Mouse (Mus musculus) cerebellum, postnatal 10 days (tissue): ENCODE data around the gene Mettl16.

ENCODE experiments used
- DNase-seq, 2 experiments: peaks; one replicate each; pipeline ENCODE4 v3.0.0; 2021; ENCODE audit warnings: mixed read lengths in 2 of 2

The Mettl16 gene

DNA sequence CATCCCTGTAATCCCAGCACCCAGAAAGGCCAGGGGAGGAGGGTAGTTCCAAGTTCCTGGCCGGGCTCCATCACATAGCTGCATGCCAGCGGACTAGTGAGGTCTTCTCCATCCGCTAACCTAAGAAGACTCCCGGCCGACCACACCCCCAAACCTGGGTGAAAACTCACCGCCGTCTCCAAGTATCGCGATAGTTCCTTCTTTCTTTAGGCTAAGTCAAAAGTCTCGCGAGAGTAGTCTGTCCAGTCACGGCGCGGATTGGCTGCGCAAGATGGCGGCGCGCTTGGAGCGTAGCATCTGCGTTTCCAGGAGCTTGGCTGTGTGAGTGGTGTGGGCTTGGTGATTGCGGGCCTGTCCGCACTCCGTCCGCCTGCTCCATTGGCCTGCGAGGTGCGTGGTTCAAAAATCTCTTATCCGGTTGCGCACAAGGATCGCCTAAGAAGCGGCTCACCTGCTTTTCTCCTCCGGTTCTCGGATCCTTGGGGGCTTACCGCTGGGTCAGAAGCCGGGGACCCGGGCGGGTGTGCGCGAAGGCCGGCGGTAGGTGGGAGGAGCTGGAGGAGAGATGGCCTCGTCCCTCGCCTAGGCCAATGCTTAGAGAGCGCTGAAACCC is at the start of gene Mettl16:
Mettl16 (plus strand) TSS at position 236 of the 613 bp plus-strand sequence.
- peak; percentile 96 to 97 for DNase-seq

DNA sequence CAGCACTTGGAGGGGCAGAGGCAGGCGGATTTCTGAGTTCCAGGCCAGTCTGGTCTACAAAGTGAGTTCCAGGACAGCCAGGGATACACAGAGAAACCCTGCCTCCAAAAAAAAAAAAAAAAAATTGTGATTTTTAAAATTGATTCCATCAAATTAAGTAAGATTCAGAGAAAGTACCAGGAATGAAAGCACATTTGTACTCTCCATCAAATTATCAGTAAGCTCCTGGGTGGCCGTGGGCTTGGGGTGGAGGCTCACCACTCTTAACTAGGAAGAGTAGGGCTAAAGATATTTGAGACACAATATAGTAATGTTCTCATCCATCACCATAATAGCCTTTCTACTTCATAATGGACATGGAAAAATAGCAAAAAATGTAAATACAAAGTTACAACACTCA is 49.5 kb upstream of the Mettl16 start:
- DNase-seq, result no peak

- DNase-seq, result peak in 1 of 2 experiments; percentile 10
Observed at GRCm38 (mm10) chr11:74721971-74722370, 48.7 kb upstream of the Mettl16 start.

DNA sequence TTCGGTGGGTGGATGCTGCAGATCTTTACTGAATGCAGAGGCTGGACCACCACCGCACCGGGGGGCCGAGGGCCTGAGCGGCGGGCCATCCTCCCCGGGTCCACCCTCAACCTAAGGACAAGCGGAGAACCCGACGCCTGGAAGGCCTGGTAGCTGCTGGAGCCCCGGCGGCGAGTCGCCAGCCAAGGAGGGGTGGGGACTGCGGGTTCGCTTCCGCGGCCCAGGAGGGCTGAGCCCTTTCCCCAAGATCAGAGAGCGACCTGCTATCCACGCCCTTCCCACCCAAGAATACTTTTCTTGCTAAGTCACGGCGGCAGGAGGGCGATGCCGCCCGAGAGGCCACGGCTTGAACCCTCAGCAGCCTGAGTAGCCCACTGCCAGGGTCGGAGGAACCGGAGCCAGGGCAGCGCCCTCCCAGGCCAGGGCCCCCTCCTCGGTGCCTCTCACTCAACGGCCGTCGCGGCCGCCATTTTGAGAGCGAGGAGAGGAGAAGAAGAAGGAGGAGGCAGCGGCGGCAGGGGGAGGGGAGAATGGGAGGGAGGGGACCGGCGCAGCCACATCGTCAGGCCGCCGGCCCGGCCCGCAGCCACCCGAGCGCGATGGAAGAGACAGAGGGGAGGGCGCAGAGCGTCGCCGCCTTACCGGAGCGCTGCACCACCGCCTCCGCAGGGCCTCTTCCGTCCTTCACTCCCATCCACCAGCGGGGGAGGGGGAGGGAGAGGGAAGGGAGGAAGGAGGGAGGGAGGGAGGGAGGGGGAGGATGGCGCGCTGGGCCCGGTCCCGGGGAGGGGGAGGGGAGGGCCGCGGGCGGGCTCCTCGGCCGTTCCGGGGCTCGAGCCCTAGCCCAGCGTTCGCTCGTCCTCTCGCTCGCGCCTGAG is 47.0 kb upstream of the Mettl16 start:
- peak; percentile 93 to 95 for DNase-seq

GRCm38 (mm10) chr11:74724235-74724791 is 46.3 kb upstream of the Mettl16 start, which contains the start of gene Pafah1b1:
TSS of gene Pafah1b1 (minus strand) at chr11:74724670.
- DNase-seq, result peak; percentile 99

- DNase-seq, result peak; percentile 42 to 43
Observed at GRCm38 (mm10) chr11:74725181-74725580, 45.4 kb upstream of the Mettl16 start.

DNA sequence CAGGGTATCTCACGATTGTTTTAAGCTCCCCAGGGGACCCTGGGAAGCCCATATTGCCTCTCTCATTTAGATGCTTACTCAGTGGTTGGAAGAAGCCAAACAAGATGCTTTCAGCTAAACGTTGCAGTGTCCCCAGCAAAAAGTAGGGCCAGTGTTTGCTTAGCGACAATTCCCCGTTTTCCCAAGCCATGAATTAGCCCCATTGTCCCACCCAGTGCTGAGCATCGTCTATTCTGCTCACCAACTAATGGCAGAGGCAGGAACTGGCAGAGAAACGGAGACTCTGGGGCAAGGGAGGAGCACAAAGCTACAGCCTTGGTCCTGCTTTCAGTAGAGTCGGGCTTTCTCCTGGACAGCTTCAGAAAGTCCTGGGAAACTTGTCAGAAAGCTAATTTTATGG is 35.7 kb upstream of the Mettl16 start:
- peak in 1 of 2 experiments; percentile 26 for DNase-seq

GRCm38 (mm10) chr11:74737861-74738260 is 32.8 kb upstream of the Mettl16 start:
- no peak for DNase-seq

GRCm38 (mm10) chr11:74748022-74748421 is 22.6 kb upstream of the Mettl16 start:
- no peak for DNase-seq

GRCm38 (mm10) chr11:74749241-74749640 is 21.4 kb upstream of the Mettl16 start:
- no peak for DNase-seq

DNA sequence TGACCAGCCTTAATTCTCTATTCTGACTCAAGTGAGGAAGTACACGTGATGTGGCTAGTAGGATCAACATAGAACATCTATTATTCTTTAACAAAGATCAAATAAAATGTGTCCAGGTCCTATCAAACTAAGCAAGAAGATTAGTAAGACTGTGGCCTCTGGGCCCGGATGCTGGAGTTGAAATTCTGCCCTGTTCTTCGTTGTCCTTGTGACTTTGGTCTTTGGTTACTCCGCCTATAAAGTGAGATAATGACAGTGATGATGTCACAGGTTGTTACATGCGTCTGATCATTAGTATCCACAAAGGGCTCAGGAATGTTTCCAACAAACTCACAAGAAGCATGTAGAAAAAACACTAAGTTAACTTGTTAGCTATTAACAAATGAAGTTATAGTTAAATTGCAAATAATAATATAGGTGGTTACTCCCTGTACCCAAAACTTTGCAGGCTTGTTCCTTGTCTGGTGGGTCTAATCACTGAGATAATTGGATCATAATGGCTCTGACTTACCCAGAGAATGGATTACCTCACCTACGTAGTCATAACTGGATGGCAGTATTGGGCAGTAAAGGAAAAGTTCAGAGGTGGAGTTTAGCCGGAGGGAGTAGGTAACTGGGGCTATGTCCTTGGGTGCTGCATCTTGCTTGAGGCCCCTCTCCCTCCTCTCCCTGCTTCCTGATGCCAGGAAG is 19.8 kb upstream of the Mettl16 start:
- DNase-seq, result no peak

DNA sequence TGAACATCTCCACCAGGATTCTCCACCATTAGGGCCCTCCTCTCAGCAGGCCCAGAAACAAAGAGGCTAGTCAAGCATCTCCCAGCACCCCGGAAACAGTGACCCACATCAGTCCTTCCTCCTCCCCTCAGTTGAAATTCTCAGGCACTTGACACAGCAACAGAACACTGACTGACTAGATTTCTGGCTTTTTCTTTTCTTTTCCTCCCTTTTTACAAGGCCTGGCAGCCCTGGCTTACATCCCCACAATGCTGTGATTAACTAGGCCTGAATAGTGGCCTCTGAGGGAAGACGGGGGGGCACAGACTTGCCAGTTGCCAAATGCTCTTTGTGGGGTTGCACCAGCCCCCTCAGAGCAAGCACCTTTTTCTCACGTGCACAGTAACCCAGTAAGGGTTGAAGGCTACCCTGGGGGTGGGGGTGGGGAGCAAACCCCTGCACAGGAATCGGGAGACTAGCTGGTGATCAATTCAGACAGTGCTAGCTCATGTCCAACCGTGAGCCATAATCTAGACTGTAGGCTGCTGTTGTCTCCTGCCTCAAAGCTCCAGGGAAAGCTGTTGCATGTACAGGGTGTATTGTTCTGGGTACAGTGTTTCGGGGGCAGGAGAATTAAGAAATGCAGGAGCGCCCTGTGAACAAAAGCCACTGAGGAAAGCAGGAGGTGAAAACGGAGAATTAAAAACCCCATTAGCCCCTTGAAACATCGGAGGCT is 19.1 kb upstream of the Mettl16 start:
- DNase-seq, result peak in 1 of 2 experiments; percentile 10

- no peak for DNase-seq
Observed at GRCm38 (mm10) chr11:74756631-74757030, 14.0 kb upstream of the Mettl16 start.

GRCm38 (mm10) chr11:74761011-74761705 is 9.5 kb upstream of the Mettl16 start:
- no peak for DNase-seq

DNA sequence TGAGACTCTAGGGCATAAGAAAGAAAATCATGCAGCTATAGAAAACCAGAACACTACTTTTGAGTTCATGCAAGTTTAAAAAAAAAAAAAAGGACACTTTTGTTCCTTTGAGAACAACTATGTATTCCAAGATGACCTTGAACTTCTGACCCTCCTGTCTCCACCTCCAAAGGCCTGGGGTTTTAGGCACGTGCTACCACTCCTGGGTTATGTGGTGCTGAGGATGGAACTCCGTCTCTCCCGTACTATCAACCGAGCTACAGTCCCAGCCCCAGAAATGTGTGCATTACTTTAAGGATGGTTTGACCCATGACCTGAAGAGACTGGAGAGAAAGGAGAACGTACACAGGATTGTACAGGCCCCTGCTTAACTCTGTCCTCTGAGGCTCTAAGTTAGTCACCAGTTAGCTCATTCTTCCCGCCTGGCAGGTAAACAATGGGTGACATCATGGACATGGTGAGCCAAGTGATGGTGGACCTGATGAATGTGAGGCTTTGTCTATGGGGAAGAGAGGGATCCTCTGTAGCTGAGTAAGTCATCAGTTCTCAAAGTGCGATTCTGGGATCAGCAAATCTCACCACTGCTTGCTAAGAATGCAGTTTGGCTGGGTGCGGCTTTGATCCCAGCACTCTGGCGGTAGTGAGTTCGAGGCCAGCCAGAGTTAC is 6.5 kb upstream of the Mettl16 start:
- DNase-seq, result no peak

DNA sequence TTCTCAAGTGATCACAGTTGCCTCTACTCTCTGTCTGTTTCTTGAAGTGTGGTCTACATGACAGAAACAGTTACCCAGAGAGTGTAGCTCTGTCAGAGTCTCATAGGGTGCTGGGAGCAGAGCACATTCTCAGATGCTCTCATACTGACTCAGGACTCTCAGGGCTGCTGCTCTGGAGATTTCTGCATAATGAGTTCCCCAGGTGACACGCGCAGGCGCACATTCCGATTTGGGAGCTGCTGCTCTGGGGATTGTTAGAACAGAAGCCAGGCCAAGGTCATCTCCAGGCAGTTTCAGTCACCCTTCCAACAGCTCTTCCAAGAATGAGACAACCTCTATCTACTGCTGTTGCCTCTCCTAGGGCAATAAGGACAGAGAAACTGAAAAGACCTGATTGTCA is 3.2 kb upstream of the Mettl16 start:
- no peak for DNase-seq

- peak; percentile 58 to 63 for DNase-seq
Observed at GRCm38 (mm10) chr11:74768045-74768444, 2.6 kb upstream of the Mettl16 start.

- peak in 1 of 2 experiments; percentile 9 for DNase-seq
Observed at GRCm38 (mm10) chr11:74770037-74770436, 593 bp upstream of the Mettl16 start.

DNA sequence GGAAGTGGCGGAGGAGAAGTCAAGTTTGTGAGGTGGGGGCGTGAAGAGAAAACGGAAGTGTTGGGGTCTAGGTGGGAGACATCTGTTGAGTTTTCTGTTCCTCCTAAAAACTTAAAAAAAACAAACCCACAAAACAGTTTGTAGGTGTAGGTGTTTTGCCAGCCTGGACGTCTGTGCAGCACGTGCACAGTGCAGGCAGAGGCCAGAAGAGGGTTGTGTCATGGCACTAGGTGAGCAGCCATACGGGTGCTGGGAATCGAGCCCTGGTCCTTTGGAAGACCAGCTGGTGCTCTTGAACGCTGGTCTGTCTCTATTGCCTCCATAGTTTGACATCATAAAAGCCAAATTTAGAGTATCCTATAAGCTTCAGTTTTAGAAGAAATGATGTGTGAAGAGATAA is 604 bp downstream of the Mettl16 start:
- DNase-seq, result peak; percentile 30 to 39

DNA sequence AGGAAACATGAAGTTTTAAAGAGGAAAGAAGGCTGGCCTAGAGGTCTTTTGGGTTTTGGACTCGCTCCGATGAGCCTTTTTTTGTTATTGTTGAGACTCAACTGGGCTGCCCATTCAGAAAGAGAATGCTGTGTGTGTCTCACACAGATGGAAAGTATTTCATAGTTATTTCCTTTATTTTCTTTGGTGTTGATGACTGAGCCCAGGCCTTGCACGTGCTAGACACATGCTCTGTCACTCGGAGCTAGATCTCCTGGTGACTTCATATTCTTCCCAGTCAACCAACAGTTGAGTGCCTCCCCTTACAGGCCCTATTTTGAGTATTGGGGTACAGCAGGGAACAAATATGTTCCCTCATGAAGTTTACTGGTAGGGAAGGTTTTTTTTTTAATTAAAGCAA is 1.0 kb downstream of the Mettl16 start:
- DNase-seq, result no peak

DNA sequence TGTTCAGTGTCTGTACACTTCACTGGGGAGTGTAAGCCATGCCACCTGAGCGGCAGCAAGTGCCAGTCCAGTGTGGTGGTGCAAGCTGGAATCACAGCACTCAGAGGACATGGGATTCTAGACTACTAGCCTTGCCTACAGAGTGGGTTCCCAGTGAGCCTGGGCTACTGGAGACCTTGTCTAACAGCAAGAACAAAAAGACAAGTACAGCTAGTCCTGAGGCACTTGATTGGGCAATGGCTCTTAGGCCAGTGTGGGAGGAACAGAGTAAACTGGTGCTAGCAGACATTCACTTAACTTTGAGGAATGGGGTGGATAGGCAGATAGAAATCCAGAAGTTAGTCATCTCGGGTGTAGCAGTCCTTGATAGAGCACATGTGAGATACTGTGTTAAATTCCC is 1.8 kb downstream of the Mettl16 start:
- DNase-seq, result no peak
